Mouse (Mus musculus) liver, adult 2 months (tissue): ENCODE results near the gene Rbks.

ENCODE experiments used
- CTCF ChIP-seq: fragments of 200-500 bp; IDR thresholded peaks from 2 replicates; pipeline ENCODE4 v1.5.1; 2011; ENCODE audit warnings: low read depth, low read length, control low read depth
- POLR2A ChIP-seq: fragments of 200-500 bp; IDR thresholded peaks from 2 replicates; pipeline ENCODE4 v1.6.1; 2011; ENCODE audit warnings: low read length, control low read depth; ENCODE audit not compliant: insufficient read depth; ENCODE audit errors: extremely low read depth

DNA sequence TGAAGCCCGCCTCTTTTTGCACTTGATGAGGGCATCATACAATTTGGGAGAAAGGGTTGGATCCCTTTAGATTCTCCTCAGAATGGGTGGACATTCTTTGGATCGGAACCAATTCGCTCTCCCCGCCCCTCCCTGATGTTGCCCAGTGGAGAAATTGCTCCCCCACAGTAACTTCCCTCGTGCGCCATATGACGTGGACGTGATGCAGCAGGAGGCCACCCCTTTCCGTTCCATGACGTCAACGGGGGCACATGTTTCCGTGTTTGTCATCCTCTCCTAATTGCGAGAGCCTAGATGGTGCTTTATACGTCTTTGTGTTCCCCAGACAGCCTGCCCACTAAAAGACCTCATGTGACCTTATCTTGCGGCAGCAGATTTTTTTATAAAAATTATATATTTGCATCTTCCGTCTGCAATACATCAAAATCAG lies 885 bp upstream of the Rbks start:
- TF ChIP-seq CTCF (no peak), POLR2A (no peak)
